Mouse (Mus musculus): ENCODE data around the gene Smim17.

DNA sequence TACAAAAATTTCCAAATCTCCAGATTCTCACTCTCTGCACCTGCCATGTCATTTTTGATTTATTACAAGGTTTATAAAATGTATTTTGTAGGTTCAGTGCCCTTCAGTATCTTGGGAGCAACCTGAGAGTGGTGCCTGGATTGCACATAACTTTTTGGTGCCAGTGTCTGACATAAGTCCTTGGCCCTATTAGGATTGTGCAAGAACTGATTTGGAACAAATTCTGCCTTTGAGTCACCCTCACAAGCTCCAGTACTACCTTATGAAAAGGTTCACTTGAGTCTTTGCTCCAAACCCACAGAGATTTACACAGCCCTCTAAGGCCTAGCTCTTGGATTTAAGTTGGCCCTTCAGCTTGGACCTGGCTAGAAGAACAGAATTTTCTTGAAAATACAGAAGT lies 68.4 kb downstream of the Smim17 start, which contains the start of gene Olfr1346:
- TF ChIP-seq SIN3A (IDR thresholded peaks at IDR 0.05; ENCODE audit: low read length), result no peak
- TF ChIP-seq POLR2AphosphoS2 (IDR thresholded peaks at IDR 0.05; ENCODE audit: low read depth, low read length), result no peak
- no peak for TF ChIP-seq RAD21 (IDR thresholded peaks at IDR 0.05; ENCODE audit: low read depth, low read length)
- no peak for TF ChIP-seq TCF12 (IDR thresholded peaks at IDR 0.05; ENCODE audit: low read depth, low read length)
- TF ChIP-seq HCFC1 (IDR thresholded peaks at IDR 0.05; ENCODE audit: low read depth, low read length), result no peak
- no peak for TF ChIP-seq ZMIZ1 (IDR thresholded peaks at IDR 0.05; ENCODE audit: low read depth, low read length)

All from CH12.LX (cell line).